8 mouse cellular contexts compared by ENCODE assay signal in genomic region chr2:128966236-128966635, GRCm38 (mm10). TPM values are rescaled to one million over a fixed set of nuclear protein-coding genes. Genes with fewer than 3 reads are reported as not detected.
DNase-seq lines count a peak whose midpoint lies in the region; ATAC-seq and TF ChIP-seq lines count a peak whose summit lies in the region.

No protein-coding gene starts in this region.

- intact Hi-C loops in heart, postnatal 36 days (cut with DNase I), result loop anchor here (2.0 to 5.0 kb wide), 3 partner anchors 21 to 231 kb away; partner anchors contain the start of genes Slc20a1, Ttl and Zc3h8

- H3K4me3 ChIP-seq in heart, embryonic 13.5 days, result peak overlapping the region; percentile 90
- H3K4me3 ChIP-seq in E14TG2a.4 (replicated peaks; ENCODE audit: low read length), result peak overlapping the region; percentile 92
- peak overlapping the region; percentile 90 for H3K4me3 ChIP-seq in forebrain, embryonic 15.5 days
- H3K4me3 ChIP-seq in liver, embryonic 15.5 days (replicated peaks), result peak overlapping the region; percentile 97

- no peaks in the 10 kb centered on the region for H3K27me3 ChIP-seq in heart, embryonic 13.5 days (replicated peaks)
- H3K27me3 ChIP-seq in E14TG2a.4 (ENCODE audit: insufficient read depth, low read length), result no peaks in the 10 kb centered on the region
- H3K27me3 ChIP-seq in forebrain, embryonic 15.5 days, result no peaks in the 10 kb centered on the region
- H3K27me3 ChIP-seq in liver, embryonic 15.5 days, result no peaks in the 10 kb centered on the region

- peak overlapping the region; percentile 100 for H3K27ac ChIP-seq in heart, embryonic 13.5 days (replicated peaks)
- peak overlapping the region; percentile 100 for H3K27ac ChIP-seq in forebrain, embryonic 15.5 days (replicated peaks)
- no peak overlapping the region for H3K27ac ChIP-seq in liver, embryonic 15.5 days (replicated peaks)

- H3K9ac ChIP-seq in heart, embryonic 13.5 days, result peak overlapping the region; percentile 90; the same call in 1 of the 2 replicates
- 0 out of 2 replicates have a peak overlapping the region, but pooled peaks have one; percentile 32 for H3K9ac ChIP-seq in forebrain, embryonic 15.5 days (replicated peaks)
- no peak overlapping the region; the same call in 1 of the 2 replicates for H3K9ac ChIP-seq in liver, embryonic 15.5 days

- H3K36me3 ChIP-seq in heart, embryonic 13.5 days, result no peaks in the 10 kb centered on the region
- no peaks in the 10 kb centered on the region for H3K36me3 ChIP-seq in E14TG2a.4 (ENCODE audit: insufficient read depth, low read length)
- no peaks in the 10 kb centered on the region for H3K36me3 ChIP-seq in forebrain, embryonic 15.5 days
- H3K36me3 ChIP-seq in liver, embryonic 15.5 days (replicated peaks), result no peaks in the 10 kb centered on the region

- WGBS in heart, embryonic 13.5 days, result 33% methylated on average over 6 of the region's 6 CpGs
- 4% methylated on average over 6 of the region's 6 CpGs for WGBS in forebrain, embryonic 15.5 days
- WGBS in liver, embryonic 15.5 days (ENCODE audit: insufficient replicate concordance), result 18% methylated on average over 6 of the region's 6 CpGs

- no peak for TF ChIP-seq CTCF in E14TG2a.4 (conservative IDR thresholded peaks at IDR 0.05; ENCODE audit: low read length)

- ATAC-seq in heart, embryonic 13.5 days (ENCODE audit: extremely low read depth, insufficient number of reproducible peaks, low FRiP score, low TSS enrichment), result no peak
- ATAC-seq in forebrain, embryonic 15.5 days (replicated peaks), result no peak
- no peak for ATAC-seq in liver, embryonic 15.5 days (ENCODE audit: insufficient read depth)

- no peaks in the 10 kb centered on the region for H3K9me3 ChIP-seq in heart, embryonic 13.5 days
- no peaks in the 10 kb centered on the region for H3K9me3 ChIP-seq in E14TG2a.4 (ENCODE audit: low read length)
- no peaks in the 10 kb centered on the region for H3K9me3 ChIP-seq in forebrain, embryonic 15.5 days
- no peaks in the 10 kb centered on the region for H3K9me3 ChIP-seq in liver, embryonic 15.5 days (replicated peaks)

- DNase-seq in heart, postnatal 36 days, result no peak
- DNase-seq in urinary bladder, postnatal 25 days (ENCODE audit: low spot score), result no peak
- DNase-seq in right cerebral cortex, adult 18-20 months, result no peak
- no peak for DNase-seq in kidney, postnatal 10 days

- H3K4me2 ChIP-seq in heart, embryonic 13.5 days, result peak overlapping the region; percentile 75
- H3K4me2 ChIP-seq in forebrain, embryonic 15.5 days (replicated peaks), result peak overlapping the region; percentile 47
- peak overlapping the region; percentile 79 for H3K4me2 ChIP-seq in liver, embryonic 15.5 days

- peaks cover 14% of the 10 kb centered on the region for H3K4me1 ChIP-seq in heart, embryonic 13.5 days
- H3K4me1 ChIP-seq in E14TG2a.4 (replicated peaks; ENCODE audit: low read depth, low read length), result peaks cover 26% of the 10 kb centered on the region
- peaks cover 11% of the 10 kb centered on the region for H3K4me1 ChIP-seq in forebrain, embryonic 15.5 days
- peaks cover 18% of the 10 kb centered on the region for H3K4me1 ChIP-seq in liver, embryonic 15.5 days (replicated peaks)

RNA-seq across cellular contexts. Expression of gene Zc3h6, which starts 1.0 kb away (rescaled TPM):
- 1.2 and 1.3 TPM in 2 replicates for polyA plus RNA-seq in heart, embryonic 13.5 days (2015; fragmentation: Nextera tagmentation; extraction: Ambion mirVana)
- total RNA-seq in heart, postnatal 36 days (2021), result 1 to 10 TPM; 3.2 to 5.5 TPM
- polyA plus RNA-seq in forebrain, embryonic 15.5 days (2015; fragmentation: Nextera tagmentation; extraction: Ambion mirVana), result 4.8 and 5.4 TPM in 2 replicates
- 0.47 and 0.66 TPM in 2 replicates for polyA plus RNA-seq in liver, embryonic 15.5 days (2015; fragmentation: Nextera tagmentation; extraction: Ambion mirVana)

RNA-seq across cellular contexts. Expression of gene Gm10762, which starts 1.3 kb away (rescaled TPM):
- 10.4 and 11.8 TPM in 2 replicates for polyA plus RNA-seq in heart, embryonic 13.5 days (2015; fragmentation: Nextera tagmentation; extraction: Ambion mirVana)
- total RNA-seq in heart, postnatal 36 days (2021), result 10 to 100 TPM; 11.7 TPM
- polyA plus RNA-seq in forebrain, embryonic 15.5 days (2015; fragmentation: Nextera tagmentation; extraction: Ambion mirVana), result 24.4 and 26.3 TPM in 2 replicates
- 2.9 and 3.3 TPM in 2 replicates for polyA plus RNA-seq in liver, embryonic 15.5 days (2015; fragmentation: Nextera tagmentation; extraction: Ambion mirVana)

RNA-seq across cellular contexts. Expression of gene Zc3h8, which starts 22.4 kb away (rescaled TPM):
- polyA plus RNA-seq in heart, embryonic 13.5 days (2015; fragmentation: Nextera tagmentation; extraction: Ambion mirVana), result 5.6 and 6.5 TPM in 2 replicates
- total RNA-seq in heart, postnatal 36 days (2021), result 1 to 10 TPM; 5.1 to 5.6 TPM
- polyA plus RNA-seq in forebrain, embryonic 15.5 days (2015; fragmentation: Nextera tagmentation; extraction: Ambion mirVana), result 10.5 and 11.3 TPM in 2 replicates
- 2.1 and 2.7 TPM in 2 replicates for polyA plus RNA-seq in liver, embryonic 15.5 days (2015; fragmentation: Nextera tagmentation; extraction: Ambion mirVana)
